Comparison of ENCODE assay signal across 17 mouse cellular contexts in the genomic region with DNA sequence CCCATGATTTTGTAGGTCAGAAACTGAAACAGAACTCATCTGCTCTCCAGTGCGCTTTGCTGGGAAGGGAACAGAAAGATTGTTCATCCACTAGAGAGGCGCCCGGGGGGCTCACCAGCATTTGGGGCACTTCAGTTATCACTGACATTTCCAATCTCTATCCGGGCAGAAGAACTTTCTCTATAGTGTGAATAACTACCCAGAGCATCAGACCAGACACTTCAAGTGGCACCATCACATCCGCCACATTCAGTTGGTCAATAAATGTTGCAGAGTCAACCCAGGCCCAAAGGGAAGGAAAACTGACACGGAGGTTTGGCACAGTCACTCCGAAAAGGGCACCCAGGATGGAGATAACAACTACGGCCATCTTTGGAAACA. TPM values are rescaled to one million over a fixed set of nuclear protein-coding genes. Genes with fewer than 3 reads are reported as not detected.
"Had no signal": no experiment of that assay in that cellular context is flagged by ENCODE, and none has a peak within 500 bp of the region (broad histone marks: within the 10 kb centered on the region; RNA-seq: fewer than 3 reads in every experiment).

No protein-coding gene starts in this region.

- H3K4me3 ChIP-seq: intestine, embryonic 15.5 days; limb, embryonic 13.5 days; liver, embryonic 12.5 days; liver, embryonic 15.5 days; megakaryocyte, embryonic 14.5 days; midbrain, embryonic 10.5 days; neural tube, embryonic 12.5 days; neural tube, embryonic 15.5 days had no signal

- ATAC-seq: intestine, embryonic 15.5 days; liver, embryonic 12.5 days had no signal

- DNase-seq: kidney, adult 18-20 months; left cerebral cortex, postnatal 4 days; liver; lung, adult 18-20 months; thymus, adult 18-20 months; thymus, postnatal 36 days had no signal

- H3K9ac ChIP-seq: intestine, embryonic 15.5 days; limb, embryonic 13.5 days; liver, embryonic 12.5 days; liver, embryonic 15.5 days; neural tube, embryonic 12.5 days; neural tube, embryonic 15.5 days had no signal

- H3K27ac ChIP-seq: intestine, embryonic 15.5 days; limb, embryonic 13.5 days; liver, embryonic 12.5 days; liver, embryonic 15.5 days; midbrain, embryonic 10.5 days; neural tube, embryonic 12.5 days; neural tube, embryonic 15.5 days had no signal

- H3K27me3 ChIP-seq: intestine, embryonic 15.5 days; limb, embryonic 13.5 days; liver, embryonic 15.5 days; neural tube, embryonic 12.5 days; neural tube, embryonic 15.5 days had no signal

- H3K4me1 ChIP-seq: liver, embryonic 12.5 days; liver, embryonic 15.5 days; megakaryocyte, embryonic 14.5 days; midbrain, embryonic 10.5 days; neural tube, embryonic 12.5 days; neural tube, embryonic 15.5 days had no signal

- H3K9me3 ChIP-seq: intestine, embryonic 15.5 days; limb, embryonic 13.5 days; liver, embryonic 12.5 days; liver, embryonic 15.5 days; midbrain, embryonic 10.5 days; neural tube, embryonic 12.5 days; neural tube, embryonic 15.5 days had no signal

- H3K36me3 ChIP-seq: intestine, embryonic 15.5 days; limb, embryonic 13.5 days; liver, embryonic 12.5 days; liver, embryonic 15.5 days; midbrain, embryonic 10.5 days; neural tube, embryonic 12.5 days; neural tube, embryonic 15.5 days had no signal

- H3K4me2 ChIP-seq: intestine, embryonic 15.5 days; limb, embryonic 13.5 days; liver, embryonic 12.5 days; liver, embryonic 15.5 days; neural tube, embryonic 12.5 days; neural tube, embryonic 15.5 days had no signal

RNA-seq across cellular contexts. Expression of a gene that starts 23.7 kb away (rescaled TPM):
- polyA plus RNA-seq: liver, embryonic 15.5 days; midbrain, embryonic 14.5 days had no signal

RNA-seq across cellular contexts. Expression of a gene that starts 54.6 kb away (rescaled TPM):
- total RNA-seq: layer of hippocampus, adult 18-20 months; left cerebral cortex, postnatal 14 days had no signal
- polyA plus RNA-seq: liver, embryonic 12.5 days; liver, embryonic 15.5 days; midbrain, embryonic 10.5 days; midbrain, embryonic 14.5 days; neural tube, embryonic 12.5 days; neural tube, embryonic 15.5 days had no signal
